Mouse (Mus musculus) liver, embryonic 14.5 days (tissue): ENCODE measurements around the gene Bcl11b. TPM values are rescaled to one million over a fixed set of nuclear protein-coding genes. Genes with fewer than 3 reads are reported as not detected.

Experiments
- ATAC-seq: fragments of 200-750 bp; cut with Nextera tagmentation; 2 replicates; pipeline ENCODE4 v1.8.0; 2017; ENCODE audit warnings: moderate number of reproducible peaks, mild to moderate bottlenecking, moderate library complexity; ENCODE audit not compliant: insufficient read depth
- DNase-seq, 3 experiments: peaks; one replicate each; pipeline ENCODE4 v3.0.0-alpha.2; 2012 to 2013; ENCODE audit warnings: low read depth in 3 of 3, low spot score in 3 of 3
- H3K27ac ChIP-seq: fragments of 300-500 bp; sonication (generic); 2 replicates; pipeline ENCODE4 v1.5.1; 2014; ENCODE audit warnings: moderate library complexity, mild to moderate bottlenecking, control low read depth, inconsistent platforms
- H3K27me3 ChIP-seq: fragments of 300-500 bp; sonication (generic); 2 replicates; pipeline ENCODE4 v1.6.1; 2014; ENCODE audit warnings: mild to moderate bottlenecking, low read length, moderate library complexity; ENCODE audit not compliant: control insufficient read depth, insufficient read depth
- H3K36me3 ChIP-seq: fragments of 300-500 bp; sonication (generic); replicated peaks from 2 replicates; pipeline ENCODE4 v1.6.1; 2014; ENCODE audit warnings: low read depth; ENCODE audit not compliant: control insufficient read depth, insufficient read depth
- H3K4me1 ChIP-seq, 2 experiments: fragments of 200-500 bp in 1 of 2; fragments of 300-500 bp in 1 of 2; sonication (generic) in 1 of 2; replicated peaks; 2 replicates each; pipeline ENCODE4 v1.6.1; 2012 to 2014; ENCODE audit warnings: antibody characterized with exemption in 1 of 2, inconsistent platforms in 1 of 2, low read length in 1 of 2; ENCODE audit not compliant: control insufficient read depth in 2 of 2, insufficient read depth in 2 of 2
- H3K4me2 ChIP-seq: fragments of 300-500 bp; sonication (generic); 2 replicates; pipeline ENCODE4 v1.6.1; 2014; ENCODE audit warnings: low read depth, mild to moderate bottlenecking, control low read depth, moderate library complexity
- H3K4me3 ChIP-seq, 2 experiments: fragments of 200-500 bp in 1 of 2; fragments of 300-500 bp in 1 of 2; sonication (generic) in 1 of 2; 2 replicates each; pipeline ENCODE4 v1.5.1; 2012 to 2014; ENCODE audit warnings: low read depth in 2 of 2, low read length in 2 of 2, mild to moderate bottlenecking in 2 of 2, control low read depth in 1 of 2, inconsistent platforms in 1 of 2, moderate library complexity in 1 of 2; ENCODE audit not compliant: insufficient read depth in 1 of 2
- H3K9ac ChIP-seq: fragments of 300-500 bp; sonication (generic); replicated peaks from 2 replicates; pipeline ENCODE4 v1.6.1; 2014; ENCODE audit warnings: mild to moderate bottlenecking, control low read depth, moderate library complexity
- H3K9me3 ChIP-seq: fragments of 300-500 bp; sonication (generic); 2 replicates; pipeline ENCODE4 v1.6.1; 2016; ENCODE audit warnings: low read length, mixed read lengths; ENCODE audit not compliant: control insufficient read depth
- CTCF ChIP-seq: IDR thresholded peaks from 2 replicates; pipeline ENCODE4 v1.5.1; 2016; ENCODE audit warnings: antibody characterized with exemption, low read depth, control low read depth
- EP300 ChIP-seq: IDR thresholded peaks from 2 replicates; pipeline ENCODE4 v1.6.1; 2016; ENCODE audit warnings: antibody characterized with exemption, low read depth
- WGBS: fragments of 180-500 bp; shearing (Covaris S2); extraction: QIAGEN DNeasy Blood & Tissue Kit; methylation state at CpG from one replicate; pipeline ENCODE4 v1.1.7; 2014; ENCODE audit not compliant: insufficient replicate concordance; 5-methylcytosine and 5-hydroxymethylcytosine counted together
- polyA plus RNA-seq, 2 experiments: library from polyadenylated mRNA; depleted of rRNA in 1 of 2; stranded (reverse) in 1 of 2; unstranded in 1 of 2; fragments of >200 nt; fragmentation: Nextera tagmentation in 1 of 2; extraction: Ambion mirVana in 1 of 2; gene quantifications; 2 replicates each; pipeline versions ENCODE4 v1.2.1 to v1.2.3; 2012 to 2014

Gene Bcl11b
- polyA plus RNA-seq, 2 experiments = 0.02 TPM; not detected in 1

DNA sequence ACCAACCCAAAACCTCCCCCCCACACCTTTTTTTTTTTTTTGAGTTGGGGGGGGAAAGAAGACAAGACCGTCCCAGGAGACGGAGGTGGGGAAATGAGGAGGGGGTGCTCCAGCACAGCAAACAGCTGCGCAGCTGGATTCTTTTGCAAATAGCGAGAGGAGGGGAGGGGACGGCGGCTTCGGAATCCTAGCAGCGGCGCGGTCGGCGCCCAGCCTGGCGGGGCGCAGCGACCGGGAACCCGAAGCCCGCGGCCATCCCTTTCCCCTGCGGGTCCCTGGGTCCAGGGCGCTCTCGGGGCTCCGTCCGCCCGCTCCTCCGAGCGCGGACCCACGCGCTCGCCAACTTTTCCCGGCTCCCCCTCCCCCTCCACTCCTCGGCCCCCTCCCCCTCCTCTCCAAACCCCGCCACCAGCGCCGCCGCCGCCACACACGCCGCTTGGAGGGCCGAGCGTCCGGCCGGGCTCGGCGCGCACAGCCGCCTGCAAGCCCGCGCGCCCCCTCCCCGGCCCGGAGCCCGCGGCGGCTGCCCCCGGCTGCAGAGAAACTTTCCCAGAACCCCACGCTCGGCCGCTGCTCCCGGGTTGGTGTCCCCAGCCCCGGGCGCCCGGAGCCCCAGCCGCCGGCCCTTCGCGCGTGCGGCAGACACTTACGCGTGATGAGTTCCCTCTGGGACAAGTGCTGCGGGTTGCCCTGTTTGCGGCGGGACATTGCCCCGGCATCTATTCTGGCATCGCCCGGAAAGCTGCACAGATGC, 789 bp downstream of the Bcl11b start:
- WGBS = 1% methylated on average over 64 of the region's 78 CpGs
- H3K27ac ChIP-seq = no peak overlapping the region
- H3K4me3 ChIP-seq = peak overlapping the region; percentile 11 to 39; a peak in 2 of 4 replicates
- TF ChIP-seq CTCF (no peak), EP300 (no peak)
- DNase-seq = no peak
- H3K4me2 ChIP-seq = peak overlapping the region; percentile 51
- no peaks in the 10 kb centered on the region for H3K36me3 ChIP-seq
- H3K9ac ChIP-seq = no peak overlapping the region
- ATAC-seq = no peak
- no peaks in the 10 kb centered on the region for H3K9me3 ChIP-seq
- peaks cover 81% of the 10 kb centered on the region for H3K27me3 ChIP-seq
- 0 out of 4 replicates have a peak, but pooled peaks cover 0 to 3% of the 10 kb centered on the region in 2 experiments for H3K4me1 ChIP-seq

- H3K4me3 ChIP-seq = no peak overlapping the region
- DNase-seq = no peak
Observed at GRCm38 (mm10) chr12:108001652-108002340, 1.6 kb downstream of the Bcl11b start.

DNA sequence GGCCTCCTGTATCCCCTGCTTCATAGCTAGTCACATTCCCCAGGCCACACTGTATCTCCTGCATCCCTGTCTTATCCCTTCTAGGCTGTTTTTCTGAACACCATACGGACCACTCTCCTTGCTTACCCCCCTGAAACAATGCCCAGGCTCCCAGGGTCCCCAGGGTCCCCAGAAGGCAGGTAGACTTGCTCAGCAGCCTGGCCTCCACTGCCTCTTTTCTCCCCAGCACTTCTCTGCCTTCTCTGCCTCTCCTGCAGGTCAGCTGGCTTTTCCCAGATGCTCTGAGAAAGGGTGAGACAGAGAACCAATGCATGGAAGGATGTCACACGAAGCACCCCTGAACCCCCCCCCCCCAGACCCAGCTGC, 2.7 kb downstream of the Bcl11b start:
- TF ChIP-seq CTCF (no peak), EP300 (no peak)
- Histone ChIP-seq H3K4me3 (no peak overlapping the region), H3K27ac (no peak overlapping the region), H3K36me3 (no peaks in the 10 kb centered on the region), H3K4me2 (no peak overlapping the region), H3K9ac (no peak overlapping the region), H3K27me3 (peaks cover 68% of the 10 kb centered on the region), H3K9me3 (no peaks in the 10 kb centered on the region), H3K4me1 (0 out of 4 replicates have a peak, but pooled peaks cover 0 to 3% of the 10 kb centered on the region in 2 experiments)
- ATAC-seq (no peak), DNase-seq (no peak)
- WGBS = 11% methylated on average over 2 of the region's 2 CpGs

More at GRCm38 (mm10) chr12:108001652-108002340, 1.6 kb downstream of the Bcl11b start:
- Histone ChIP-seq H3K36me3 (no peaks in the 10 kb centered on the region), H3K9ac (no peak overlapping the region), H3K27me3 (peaks cover 79% of the 10 kb centered on the region), H3K4me2 (no peak overlapping the region), H3K4me1 (0 out of 4 replicates have a peak, but pooled peaks cover 0 to 3% of the 10 kb centered on the region in 2 experiments), H3K9me3 (no peaks in the 10 kb centered on the region), H3K27ac (no peak overlapping the region)
- ATAC-seq = no peak
- TF ChIP-seq EP300 = no peak
- no peak for TF ChIP-seq CTCF
- WGBS = 2% methylated on average over 37 of the region's 37 CpGs

DNA sequence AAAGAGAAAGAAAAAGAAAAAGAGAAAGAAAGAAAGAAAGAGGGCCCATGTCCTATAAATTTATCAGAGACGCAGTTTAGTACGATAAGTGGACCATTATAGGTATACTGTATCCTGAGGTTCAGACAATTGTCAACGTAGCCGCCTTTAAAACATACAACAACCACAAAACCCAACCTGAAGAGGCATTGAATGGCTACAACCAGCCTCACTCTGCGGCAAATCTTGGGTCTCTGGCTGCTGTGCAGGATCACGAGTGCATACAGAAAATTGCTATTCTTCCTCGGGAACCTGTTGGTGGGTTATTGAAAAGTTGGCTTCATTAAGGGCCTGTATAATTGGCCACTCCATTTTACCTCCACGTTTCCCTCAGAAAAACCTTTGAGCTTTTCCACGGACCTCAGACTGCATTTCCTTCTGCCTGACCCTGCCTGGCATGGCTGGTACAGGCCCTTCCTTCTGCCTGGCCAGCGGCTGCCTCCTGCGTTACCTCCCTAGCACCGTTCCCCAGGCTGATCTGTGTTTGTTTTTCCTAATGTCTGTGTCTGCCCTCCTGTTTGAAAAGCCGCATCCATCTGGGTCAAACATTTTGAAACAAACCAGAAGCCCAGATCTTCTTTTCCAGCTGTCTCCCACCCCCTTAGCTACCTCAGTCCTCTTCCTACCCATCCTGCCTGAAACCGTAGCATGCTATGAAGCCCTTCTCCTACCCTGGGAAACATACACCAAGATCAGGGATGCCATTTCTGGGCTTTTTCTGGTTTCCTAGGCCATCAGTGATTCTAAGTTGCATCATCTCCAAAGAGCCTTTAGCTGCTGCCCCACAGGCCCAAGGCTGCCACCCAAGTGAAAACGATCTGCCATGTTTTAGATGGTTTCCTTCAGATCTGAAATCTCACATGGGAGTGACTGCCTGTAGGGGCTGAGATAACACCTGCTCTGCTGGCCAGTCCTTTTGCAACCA, 3.4 kb downstream of the Bcl11b start:
- H3K4me2 ChIP-seq = no peak overlapping the region
- DNase-seq = no peak
- H3K27me3 ChIP-seq = peaks cover 62% of the 10 kb centered on the region
- H3K36me3 ChIP-seq = no peaks in the 10 kb centered on the region
- H3K4me3 ChIP-seq = no peak overlapping the region
- no peak overlapping the region for H3K27ac ChIP-seq
- no peak overlapping the region for H3K9ac ChIP-seq
- H3K9me3 ChIP-seq = no peaks in the 10 kb centered on the region
- WGBS = 44% methylated on average over 15 of the region's 15 CpGs
- TF ChIP-seq EP300 (no peak), CTCF (no peak)
- H3K4me1 ChIP-seq = 0 out of 4 replicates have a peak, but pooled peaks cover 0 to 3% of the 10 kb centered on the region in 2 experiments
- ATAC-seq = no peak
